Comparison of ENCODE assay signal across 12 mouse cellular contexts in genomic region chr1:78309280-78309679, GRCm38 (mm10). TPM values are rescaled to one million over a fixed set of nuclear protein-coding genes. Genes with fewer than 3 reads are reported as not detected.
DNase-seq lines count a peak whose midpoint lies in the region; ATAC-seq lines count a peak whose summit lies in the region.
"Had no signal": no experiment of that assay in that cellular context is flagged by ENCODE, and none has a peak within 500 bp of the region (broad histone marks: within the 10 kb centered on the region; RNA-seq: fewer than 3 reads in every experiment).

No protein-coding gene starts in this region.

- peak overlapping the region; percentile 78; the same call in 1 of the 2 replicates for H3K4me2 ChIP-seq in intestine, embryonic 15.5 days (replicated peaks)
- peak overlapping the region; percentile 98; the same call in 1 of the 2 replicates for H3K4me2 ChIP-seq in midbrain, embryonic 13.5 days (replicated peaks)

- H3K4me3 ChIP-seq in intestine, embryonic 15.5 days (replicated peaks), result peak overlapping the region; percentile 61; the same call in 1 of the 2 replicates
- no peak overlapping the region for H3K4me3 ChIP-seq in midbrain, embryonic 13.5 days (replicated peaks)
- no peak overlapping the region for H3K4me3 ChIP-seq in heart, embryonic 10.5 days
- H3K4me3 ChIP-seq: erythroblast, embryonic 14.5 days; myocyte had no signal

- DNase-seq in kidney, adult 18-20 months, result peak; percentile 22
- no peak for DNase-seq in kidney, postnatal 4 days
- peak; percentile 23 to 38 for DNase-seq in cerebellum, postnatal 25 days
- no peak for DNase-seq in right cerebral cortex, postnatal 4 days
- no peak for DNase-seq in heart, embryonic 10.5 days (ENCODE audit: low spot score)
- DNase-seq in adrenal gland, postnatal 25 days, result no peak

- no peaks in the 10 kb centered on the region for H3K36me3 ChIP-seq in intestine, embryonic 15.5 days
- no peaks in the 10 kb centered on the region for H3K36me3 ChIP-seq in midbrain, embryonic 13.5 days
- H3K36me3 ChIP-seq in heart, embryonic 10.5 days, result no peaks in the 10 kb centered on the region

- H3K9ac ChIP-seq in intestine, embryonic 15.5 days, result no peak overlapping the region
- H3K9ac ChIP-seq in midbrain, embryonic 13.5 days (replicated peaks), result no peak overlapping the region

- H3K27me3 ChIP-seq in intestine, embryonic 15.5 days (replicated peaks), result peaks cover 12% of the 10 kb centered on the region
- peaks cover 44% of the 10 kb centered on the region for H3K27me3 ChIP-seq in midbrain, embryonic 13.5 days
- H3K27me3 ChIP-seq in heart, embryonic 10.5 days (ENCODE audit: insufficient read depth, poor library complexity, severe bottlenecking), result peaks cover 73% of the 10 kb centered on the region

- no peaks in the 10 kb centered on the region for H3K9me3 ChIP-seq in intestine, embryonic 15.5 days
- H3K9me3 ChIP-seq in midbrain, embryonic 13.5 days, result no peaks in the 10 kb centered on the region
- H3K9me3 ChIP-seq in heart, embryonic 10.5 days, result no peaks in the 10 kb centered on the region

- 0 out of 2 replicates have a peak overlapping the region, but pooled peaks have one; percentile 75 for H3K27ac ChIP-seq in intestine, embryonic 15.5 days
- no peak overlapping the region for H3K27ac ChIP-seq in midbrain, embryonic 13.5 days
- H3K27ac ChIP-seq in heart, embryonic 10.5 days, result no peak overlapping the region

- peak; percentile 55 for ATAC-seq in intestine, embryonic 15.5 days
- no peak for ATAC-seq in midbrain, embryonic 13.5 days
- ATAC-seq: CD4-positive, CD25-positive, alpha-beta regulatory T cell, adult 4 months had no signal

- WGBS in intestine, embryonic 15.5 days, result 3% methylated on average over 9 of the region's 9 CpGs
- 2% methylated on average over 8 of the region's 9 CpGs for WGBS in midbrain, embryonic 13.5 days
- 4% methylated on average over 9 of the region's 9 CpGs for WGBS in heart, embryonic 10.5 days

- peaks cover 7% of the 10 kb centered on the region for H3K4me1 ChIP-seq in intestine, embryonic 15.5 days (replicated peaks)
- peaks cover 23% of the 10 kb centered on the region for H3K4me1 ChIP-seq in midbrain, embryonic 13.5 days (replicated peaks)
- H3K4me1 ChIP-seq in heart, embryonic 10.5 days, result peaks cover 20% of the 10 kb centered on the region

RNA-seq across cellular contexts. Expression of gene Sgpp2, which starts 0.9 kb away (rescaled TPM):
- polyA plus RNA-seq in intestine, embryonic 15.5 days (2015; fragmentation: Nextera tagmentation; extraction: Ambion mirVana), result 35.9 and 37.9 TPM in 2 replicates
- 1.1 and 1.6 TPM in 2 replicates for polyA plus RNA-seq in midbrain, embryonic 13.5 days (2015; fragmentation: Nextera tagmentation; extraction: Ambion mirVana)
- polyA plus RNA-seq in heart, embryonic 10.5 days (2016; fragmentation: Nextera tagmentation; extraction: Ambion mirVana), result 0.11 and 0.65 TPM in 2 replicates
- total RNA-seq in adrenal gland, postnatal 25 days (2021), result 0.79 and 0.90 TPM in 2 replicates
- total RNA-seq: gastrocnemius, adult 18-20 months had no signal
- polyA plus RNA-seq: erythroblast, embryonic 14.5 days had no signal

Comparison
In these comparisons a context has a peak if more than half of its experiments do, and no peak if none do; other contexts are left out.
1. DNase-seq: peak in kidney, adult 18-20 months (single experiment) and cerebellum, postnatal 25 days (2 of 2); none in kidney, postnatal 4 days (0 of 2), right cerebral cortex, postnatal 4 days (single experiment), heart, embryonic 10.5 days (single experiment) and adrenal gland, postnatal 25 days (single experiment).
2. RNA of gene Sgpp2, which starts 0.9 kb away (polyA plus RNA-seq): 35.9 to 37.9 TPM in intestine, embryonic 15.5 days; 1.1 to 1.6 TPM in midbrain, embryonic 13.5 days and 0.11 to 0.65 TPM in heart, embryonic 10.5 days; every median in the first group is over 10 times any median in the second.